Mouse (Mus musculus) adrenal gland, postnatal 10 days (tissue): Measurements from ENCODE around the gene Zfp36l2. TPM values are rescaled to one million over a fixed set of nuclear protein-coding genes. Genes with fewer than 3 reads are reported as not detected.

Experiments
- DNase-seq: peaks from one replicate; pipeline ENCODE4 v3.0.0; 2021; ENCODE audit warnings: mixed read lengths
- total RNA-seq, 2 experiments: library from RNA; stranded (reverse); gene quantifications; 2 replicates each; pipeline ENCODE4 v1.2.3; 2021

The Zfp36l2 gene
- total RNA-seq, 2 experiments from 2014 or later, result 67.0 to 122 TPM

DNA sequence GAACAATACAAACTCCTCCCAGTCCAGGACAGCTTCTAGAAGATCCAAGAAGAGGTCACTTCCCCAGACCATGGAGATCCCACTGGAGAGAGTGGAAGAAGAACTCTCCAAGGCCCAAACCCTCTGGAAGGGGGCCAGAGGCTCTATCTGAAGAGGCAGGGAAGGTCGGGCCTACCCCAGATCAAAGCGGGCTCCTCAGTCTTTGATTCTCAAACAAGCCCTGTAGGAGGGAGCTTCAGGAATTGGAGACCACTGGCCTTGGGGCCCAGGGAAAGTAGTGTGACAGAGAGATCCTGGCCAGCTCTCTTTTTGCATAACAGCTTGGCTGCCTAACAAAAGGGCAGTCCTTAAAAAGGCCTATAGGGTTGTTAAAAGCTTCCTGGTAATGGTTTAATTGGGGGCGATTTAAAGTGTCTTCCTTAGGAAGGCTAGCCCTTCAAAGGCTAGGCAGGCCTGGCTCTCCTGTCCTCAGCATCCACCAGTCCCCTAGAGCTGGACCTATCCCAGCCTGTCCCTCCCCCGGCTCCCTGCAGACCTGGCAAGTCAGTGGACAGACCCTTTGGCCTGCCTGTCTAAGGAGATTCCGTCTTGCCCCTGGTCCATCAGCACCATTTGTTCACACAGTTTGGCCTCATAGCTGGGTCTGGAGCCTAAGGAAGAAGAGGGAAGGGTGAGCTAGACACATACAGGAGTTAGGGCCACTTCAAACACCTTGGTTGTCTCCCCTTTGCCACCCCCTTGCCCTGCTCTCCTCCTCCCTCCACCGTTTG, 35.4 kb downstream of the Zfp36l2 start:
- peak; percentile 57 for DNase-seq

DNA sequence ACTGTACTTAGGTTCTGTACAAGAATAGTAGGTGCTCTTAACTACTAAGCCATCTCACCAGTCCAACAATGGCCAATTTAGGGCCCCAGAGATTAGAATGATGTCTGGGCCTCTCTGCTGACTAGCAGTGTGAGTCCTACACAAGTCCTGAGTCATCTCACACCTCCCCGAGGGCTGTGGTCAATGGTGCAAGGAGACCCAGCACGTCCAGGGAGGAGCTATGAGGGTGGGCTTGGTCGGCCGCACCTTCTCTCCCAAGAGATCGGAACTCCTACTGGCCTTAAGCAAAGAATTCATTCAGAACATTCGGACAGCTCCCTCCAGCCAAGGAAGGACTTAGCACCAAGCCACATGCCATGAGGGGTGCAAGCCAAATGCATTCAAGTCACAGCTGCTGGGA, 36.4 kb downstream of the Zfp36l2 start:
- no peak for DNase-seq

DNA sequence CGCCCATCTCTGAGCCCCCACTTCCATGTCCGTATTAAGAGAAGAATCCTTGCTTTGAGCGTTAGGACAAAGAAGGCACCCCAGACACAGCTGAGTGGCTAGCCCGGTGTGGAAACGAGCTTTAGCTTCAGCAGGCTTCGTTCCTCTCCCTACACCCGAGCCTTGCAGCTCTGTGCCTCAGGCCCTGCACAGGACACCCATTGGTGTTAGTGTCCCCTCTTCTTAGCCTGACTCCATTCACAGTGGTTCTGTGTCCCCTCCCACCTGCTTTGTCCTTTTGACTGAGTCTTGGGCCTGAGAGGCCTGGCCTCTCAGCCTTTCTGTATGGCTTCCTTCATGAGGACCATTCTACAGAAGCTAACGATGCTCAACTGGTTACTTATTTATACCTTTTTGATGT, 37.5 kb downstream of the Zfp36l2 start:
- DNase-seq, result no peak

DNA sequence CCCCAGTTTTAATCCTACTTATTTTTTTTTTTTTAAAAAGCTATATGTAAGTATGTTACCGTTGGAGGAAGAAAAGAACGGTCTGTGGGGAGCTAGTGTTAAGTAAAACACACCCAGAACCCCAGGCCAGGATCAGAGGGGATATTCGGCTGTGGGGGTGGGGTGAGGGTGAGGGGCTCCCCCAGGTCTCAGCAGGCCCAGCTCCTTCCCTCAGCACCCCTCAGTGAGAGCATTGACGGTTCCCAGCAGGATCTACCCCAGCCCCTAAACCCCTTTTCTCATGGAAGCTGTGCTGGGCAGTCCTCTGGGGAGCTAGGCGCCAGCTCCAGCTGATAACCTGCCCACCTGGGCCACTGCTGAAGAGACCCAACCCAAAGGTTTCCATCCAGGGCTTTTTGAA, 38.2 kb downstream of the Zfp36l2 start:
- no peak for DNase-seq

DNA sequence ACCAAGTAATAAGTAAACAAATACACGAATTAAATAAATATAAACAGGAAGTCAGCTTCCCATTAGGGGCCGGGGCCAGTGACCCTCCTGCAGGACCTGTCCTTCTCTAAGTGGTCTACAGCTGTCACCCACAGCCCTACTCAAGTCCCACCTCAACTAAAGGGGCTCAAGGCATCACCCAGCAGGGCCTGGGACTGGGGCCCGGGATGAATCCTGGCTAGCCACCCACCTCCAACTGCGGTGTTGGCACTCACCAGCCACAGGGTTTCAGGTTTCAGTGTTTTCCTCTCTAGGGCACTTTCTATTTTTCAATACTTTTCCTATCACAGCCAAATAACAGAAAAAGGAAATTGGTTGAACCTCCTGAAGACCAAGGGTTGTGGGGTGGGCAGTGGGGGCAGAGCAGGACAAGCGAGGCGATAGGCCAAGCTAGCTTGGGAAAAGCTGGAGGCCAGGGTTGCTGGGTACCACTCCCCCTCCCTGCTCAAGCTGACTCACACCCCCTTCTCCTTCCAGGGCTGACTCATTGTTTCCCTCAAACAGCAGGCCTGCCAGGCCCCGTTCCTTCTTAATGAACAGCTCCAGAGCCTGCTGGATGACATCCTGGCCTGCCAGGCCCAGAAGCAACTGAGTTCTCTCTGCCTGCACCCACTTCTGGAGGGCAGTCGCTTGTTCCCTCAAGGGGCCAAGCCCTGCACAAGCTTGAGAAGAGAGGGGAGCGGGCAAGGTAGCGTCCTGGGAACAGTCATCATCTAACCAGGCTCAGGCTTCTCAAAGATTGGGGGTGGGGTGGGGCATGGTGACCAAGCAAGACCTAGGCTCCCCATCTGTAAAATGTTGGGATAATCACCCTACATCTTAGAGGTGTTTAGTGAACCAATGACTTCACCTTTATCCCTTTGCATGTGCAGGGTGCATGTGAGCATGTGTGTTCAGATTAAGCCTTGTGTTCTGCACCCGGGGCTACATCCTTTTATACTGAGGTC, 39.0 kb downstream of the Zfp36l2 start:
- DNase-seq, result peak; percentile 85

DNA sequence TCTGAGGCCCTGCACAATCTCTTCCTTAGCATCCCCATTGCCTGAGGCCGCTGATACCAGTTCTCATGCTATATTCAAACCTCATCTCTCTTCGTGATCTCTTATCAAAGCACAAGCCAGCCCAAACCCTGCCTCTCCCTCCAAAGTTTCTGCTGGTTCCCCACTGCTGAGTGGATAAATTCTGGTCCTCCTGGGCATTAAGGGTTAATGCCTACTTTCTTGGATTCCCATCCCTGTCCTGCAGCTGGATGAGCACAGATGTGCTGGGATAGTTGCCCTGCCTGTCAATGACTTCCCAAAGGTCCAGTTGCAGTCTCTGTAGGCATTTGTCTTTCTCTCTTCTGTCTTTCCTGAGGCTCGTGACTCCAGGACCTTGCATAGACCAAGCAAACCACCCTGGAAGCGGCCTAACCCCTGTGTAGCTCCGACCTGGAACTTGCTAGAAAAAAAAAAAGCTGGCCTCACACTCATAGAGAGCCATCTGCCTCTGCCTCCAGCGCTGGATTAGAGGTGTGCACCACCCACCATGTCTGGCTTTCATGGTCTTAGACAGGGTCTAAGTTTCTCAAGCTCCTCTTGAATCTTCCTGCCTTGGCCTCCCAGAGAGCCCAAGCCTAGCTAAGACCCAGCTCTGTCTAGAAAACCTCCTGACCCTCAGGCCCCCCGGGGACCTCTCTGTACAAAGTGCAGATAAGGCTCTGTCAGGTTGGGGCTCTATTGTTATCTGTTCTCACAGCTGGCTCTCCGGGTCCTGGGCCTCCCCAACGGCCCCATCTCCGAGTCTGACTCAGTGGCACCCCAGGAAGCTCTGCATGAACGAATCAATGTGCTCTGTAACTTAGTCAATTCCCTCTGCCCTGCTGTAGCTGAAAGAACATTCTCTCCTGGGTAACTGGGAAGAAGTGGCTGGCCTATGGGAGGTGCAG, 40.3 kb downstream of the Zfp36l2 start:
- DNase-seq, result no peak

DNA sequence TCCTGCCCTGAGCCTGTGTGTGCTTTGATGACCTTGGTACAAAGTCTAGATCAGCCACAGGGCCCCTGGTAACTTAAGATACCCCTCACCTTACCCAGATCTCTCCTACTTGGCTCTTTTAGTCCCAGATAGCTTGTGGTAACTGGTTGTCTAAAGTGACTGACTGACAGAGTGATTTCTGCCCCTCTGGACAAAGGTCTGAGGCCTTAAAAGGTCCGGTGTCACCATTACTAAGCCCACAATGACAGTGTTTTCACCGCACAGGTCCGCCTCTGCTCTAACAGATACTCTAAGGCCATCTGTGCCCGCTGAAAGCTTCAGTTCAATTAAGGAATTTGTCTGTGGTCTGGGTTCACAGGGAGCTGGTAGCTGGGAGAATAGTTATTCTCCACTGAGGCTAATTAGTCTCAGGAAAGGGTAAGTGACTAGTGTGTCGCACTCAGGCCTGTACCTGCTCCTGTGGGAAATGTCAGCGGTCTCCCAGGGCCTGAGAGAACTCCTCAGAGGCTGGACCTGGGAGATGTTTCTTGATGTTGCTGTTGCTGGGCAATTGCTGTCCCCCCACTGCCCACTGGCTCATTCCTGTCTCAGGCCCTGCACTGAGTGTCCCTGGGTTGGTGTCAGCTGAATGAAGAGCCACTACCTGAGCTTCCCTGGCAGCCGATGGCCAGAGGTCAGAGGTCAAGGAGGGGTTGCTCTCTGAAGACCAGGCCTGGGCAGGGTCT, 41.1 kb downstream of the Zfp36l2 start:
- DNase-seq, result no peak

DNA sequence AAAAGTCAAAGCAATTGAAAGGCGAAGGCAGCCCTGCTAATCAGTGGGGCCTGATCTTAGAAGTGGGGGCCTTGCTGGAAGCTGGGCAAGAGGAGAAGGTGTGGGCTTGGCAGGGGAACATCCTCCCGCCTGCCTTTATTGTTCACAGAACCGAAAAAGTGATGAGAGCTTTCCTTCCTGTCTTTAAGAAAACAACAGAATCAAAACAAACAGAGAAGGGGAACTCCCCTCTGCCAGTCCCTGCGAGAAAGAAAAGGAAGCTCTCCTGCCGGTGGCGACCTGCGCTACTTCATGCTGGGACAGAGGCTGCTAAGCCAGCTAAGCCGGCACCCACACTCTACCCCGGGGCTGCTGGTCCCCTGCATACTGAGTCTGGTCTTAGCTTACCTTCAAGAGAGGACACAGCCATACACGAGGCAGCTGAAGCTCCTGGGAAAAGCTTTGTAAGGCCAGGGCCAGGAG, 41.9 kb downstream of the Zfp36l2 start:
- DNase-seq, result peak; percentile 46

DNA sequence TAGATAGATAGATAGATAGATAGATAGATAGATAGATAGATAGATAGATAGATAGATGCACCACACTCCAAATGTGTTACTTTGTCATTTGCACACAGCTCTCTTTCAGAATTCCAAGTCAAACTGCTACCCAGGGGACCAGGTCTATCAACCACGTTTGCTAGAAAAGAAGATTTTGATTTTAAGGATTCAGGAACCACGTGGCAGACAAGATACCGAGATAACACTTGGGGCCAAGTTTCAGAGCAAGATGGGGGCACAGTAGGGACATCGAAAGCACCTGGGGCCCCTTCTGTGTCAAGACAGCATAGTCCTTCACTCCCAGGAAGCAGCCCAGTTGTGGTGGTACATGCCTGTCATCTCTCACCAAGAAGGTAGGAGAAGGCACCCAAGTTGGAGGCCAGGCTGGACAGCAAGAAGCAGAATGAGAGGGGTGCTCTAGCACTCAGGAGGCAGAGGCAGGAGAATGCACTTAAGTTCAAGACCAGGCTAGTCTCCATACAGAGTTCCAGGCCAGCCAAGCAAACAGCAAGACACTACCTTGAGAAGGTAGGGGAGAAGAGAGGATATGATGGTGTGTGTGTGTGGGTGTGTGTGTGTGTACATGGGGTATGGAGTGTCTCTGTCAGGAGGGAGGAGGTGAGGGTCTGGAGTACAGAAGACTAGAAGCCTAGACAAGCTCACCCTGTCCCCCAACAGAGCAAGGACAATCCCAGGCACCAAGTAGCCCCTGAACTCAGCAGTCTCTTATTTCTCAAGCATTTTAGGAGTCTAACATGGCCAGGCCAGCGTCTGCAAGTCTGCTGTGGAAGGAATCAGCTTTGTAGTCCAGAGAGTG, 42.8 kb downstream of the Zfp36l2 start:
- DNase-seq, result no peak

DNA sequence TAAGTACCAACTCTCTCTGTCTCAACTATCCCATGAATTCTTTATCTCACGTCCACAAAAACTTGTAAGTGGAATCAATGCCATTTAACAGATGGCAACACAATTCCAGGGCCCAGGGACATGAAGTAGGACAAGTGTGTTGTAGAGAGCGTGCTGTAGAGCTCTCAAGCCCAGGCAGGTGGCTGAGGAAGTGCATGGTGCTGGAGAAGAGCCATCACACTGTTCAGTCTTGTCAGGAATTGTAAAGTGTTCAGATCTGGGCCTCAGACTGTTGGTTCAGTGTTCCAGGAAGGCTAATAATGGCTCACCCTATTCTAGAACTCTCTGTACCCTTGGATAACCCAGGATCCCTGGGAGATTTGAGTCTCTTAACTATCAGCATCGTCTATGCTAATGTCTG, 43.6 kb downstream of the Zfp36l2 start:
- DNase-seq, result no peak

DNA sequence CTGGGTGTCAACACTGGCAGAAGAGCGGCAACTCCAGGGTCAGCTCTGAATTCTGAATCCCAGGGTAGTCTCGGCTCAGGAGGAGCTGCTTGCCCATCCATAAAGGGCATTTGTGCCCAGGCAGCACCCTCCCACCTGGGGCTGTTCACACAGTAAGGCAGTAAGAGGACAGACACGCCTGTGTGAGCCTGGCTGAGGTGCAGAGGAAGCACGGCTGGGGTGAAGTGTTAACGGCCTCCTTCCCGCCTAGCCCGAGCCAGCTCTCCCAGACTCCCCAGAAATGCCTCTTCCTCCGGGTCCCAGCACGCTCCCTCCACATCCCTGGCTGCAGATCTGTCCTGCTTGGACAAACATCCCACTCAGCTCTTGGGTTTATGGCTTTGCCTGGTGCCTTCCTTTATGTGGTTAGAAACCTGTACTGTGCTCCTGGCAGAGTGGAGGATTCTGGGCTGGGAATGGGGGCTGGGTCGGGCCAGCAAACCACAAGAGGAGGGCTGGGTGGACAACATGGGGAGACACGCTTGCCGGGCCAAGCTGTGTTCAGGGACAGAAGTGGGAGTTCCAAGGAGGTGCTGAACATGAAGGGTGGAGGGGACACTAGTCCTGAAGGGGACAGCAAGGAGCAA, 44.4 kb downstream of the Zfp36l2 start:
- no peak for DNase-seq

DNA sequence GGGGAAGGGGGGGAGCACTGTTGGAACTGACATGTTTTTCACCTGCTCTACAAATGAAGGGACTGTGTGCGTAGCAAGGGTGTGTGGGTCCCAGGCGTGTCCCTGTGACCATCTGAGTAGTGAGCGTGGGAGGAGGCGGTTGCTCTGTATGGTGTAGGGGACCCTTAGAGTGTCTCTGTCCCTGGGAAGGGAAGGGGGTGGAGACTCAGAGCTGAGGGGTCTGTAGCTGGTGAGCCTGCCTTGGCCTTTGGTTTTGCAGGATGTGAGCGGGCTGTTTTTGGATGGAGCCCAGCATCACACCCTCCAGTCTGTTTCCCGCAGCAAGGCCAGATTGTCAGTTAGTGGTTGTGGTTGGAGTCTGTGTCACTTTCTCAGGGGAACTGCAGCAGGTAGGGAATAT, 46.1 kb downstream of the Zfp36l2 start:
- no peak for DNase-seq

DNA sequence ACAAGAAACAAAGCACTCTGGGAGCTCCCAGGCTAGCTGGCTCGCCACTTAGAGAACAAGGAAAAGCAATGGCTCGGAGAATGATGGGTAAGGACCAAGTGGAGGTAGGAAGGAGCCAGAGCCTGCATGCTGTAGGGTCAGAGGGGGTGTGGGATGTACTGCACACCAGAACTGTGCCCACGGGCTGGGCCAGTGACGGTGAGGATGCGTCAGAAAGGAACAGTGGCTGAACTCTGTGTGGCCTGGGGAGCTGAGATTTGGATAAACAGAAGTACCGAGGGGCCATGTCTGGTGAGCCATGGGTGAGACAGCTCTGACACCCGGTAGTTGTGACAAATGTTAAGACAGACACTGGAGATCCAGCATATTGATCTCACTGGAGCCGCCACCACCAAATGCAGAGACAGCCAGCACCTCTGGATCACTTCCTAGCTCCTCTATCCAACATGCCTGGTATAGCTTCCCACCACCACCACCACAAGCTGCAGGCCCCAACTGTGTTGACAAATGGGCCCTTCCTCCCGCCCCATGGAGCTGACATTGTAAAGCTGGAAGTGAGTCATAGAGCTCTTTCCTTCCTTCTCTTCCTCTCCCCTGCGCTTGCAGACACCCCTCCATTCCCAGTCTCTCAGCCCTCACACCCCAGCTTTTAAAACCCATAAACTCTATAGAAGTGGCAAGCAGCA, 46.8 kb downstream of the Zfp36l2 start:
- no peak for DNase-seq

DNA sequence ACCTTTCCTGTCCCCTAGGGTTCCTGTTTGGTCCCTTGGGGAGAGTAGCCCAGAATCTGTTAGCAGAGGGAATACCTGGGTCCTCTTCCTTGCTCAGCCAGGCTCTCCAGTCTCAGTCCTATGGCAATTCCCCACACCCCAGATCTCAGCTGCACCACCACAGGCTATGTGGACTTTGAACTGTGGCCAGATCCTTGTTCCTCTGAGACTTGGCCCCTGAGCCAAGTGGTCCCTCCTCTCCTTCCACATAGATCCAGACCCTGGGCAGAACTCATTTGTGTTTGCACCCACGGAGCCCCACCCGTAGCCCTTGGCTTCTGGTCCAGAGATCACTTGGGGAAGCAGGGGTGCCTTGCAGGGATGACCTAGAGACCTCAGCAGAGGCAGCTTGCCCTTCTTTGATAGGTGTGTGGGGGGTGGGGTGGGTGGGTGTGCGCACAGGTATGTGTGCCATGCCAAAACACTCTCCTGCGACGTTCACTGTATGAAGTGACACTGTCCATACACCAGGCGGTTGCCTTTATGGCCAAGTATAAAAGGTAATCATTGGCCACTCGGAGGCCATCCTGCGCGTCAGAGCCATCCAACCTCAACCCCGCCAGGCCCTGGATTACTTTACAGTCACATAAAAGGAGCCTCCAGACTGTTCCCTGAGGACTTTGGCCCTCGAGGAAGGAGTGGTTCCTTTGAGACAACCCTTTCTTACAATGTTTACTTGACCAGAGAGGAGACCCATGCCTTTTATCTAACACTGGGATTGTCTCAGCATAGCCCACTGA, 50.2 kb downstream of the Zfp36l2 start:
- no peak for DNase-seq

DNA sequence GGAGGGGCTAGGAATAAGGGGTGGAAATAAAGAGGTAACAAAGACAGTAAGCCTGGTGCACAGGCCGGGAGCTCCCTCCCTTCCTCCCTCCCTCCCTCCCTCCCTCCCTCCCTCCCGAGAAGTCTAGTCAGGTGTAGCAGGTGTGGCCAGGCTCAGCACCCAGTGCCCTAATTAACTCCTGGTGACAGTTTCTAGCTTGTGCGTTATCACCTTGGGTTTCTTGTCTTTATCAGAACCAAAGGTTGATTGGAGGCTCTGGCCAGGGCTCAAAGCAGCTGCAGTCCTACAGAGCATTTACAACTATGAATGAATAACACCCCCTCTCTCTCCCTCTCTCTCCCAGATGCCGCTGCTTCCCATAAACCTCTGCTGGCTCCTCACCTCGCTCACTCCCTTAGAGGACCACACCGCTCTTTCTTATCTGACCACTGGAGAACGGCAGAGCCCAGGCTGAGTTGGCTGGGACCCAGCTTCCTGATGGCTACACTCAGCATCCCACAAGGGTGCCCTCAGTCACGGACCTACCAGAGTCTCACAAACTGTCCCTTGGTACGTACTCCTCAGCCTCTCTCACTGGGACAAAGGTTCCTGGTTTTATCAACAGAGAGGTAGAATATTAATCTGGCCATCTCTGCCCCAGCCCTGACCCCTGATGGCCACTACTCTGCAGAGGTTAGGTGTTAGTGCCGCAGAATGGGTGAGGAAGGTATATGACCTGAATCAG, 50.9 kb downstream of the Zfp36l2 start:
- DNase-seq, result no peak

DNA sequence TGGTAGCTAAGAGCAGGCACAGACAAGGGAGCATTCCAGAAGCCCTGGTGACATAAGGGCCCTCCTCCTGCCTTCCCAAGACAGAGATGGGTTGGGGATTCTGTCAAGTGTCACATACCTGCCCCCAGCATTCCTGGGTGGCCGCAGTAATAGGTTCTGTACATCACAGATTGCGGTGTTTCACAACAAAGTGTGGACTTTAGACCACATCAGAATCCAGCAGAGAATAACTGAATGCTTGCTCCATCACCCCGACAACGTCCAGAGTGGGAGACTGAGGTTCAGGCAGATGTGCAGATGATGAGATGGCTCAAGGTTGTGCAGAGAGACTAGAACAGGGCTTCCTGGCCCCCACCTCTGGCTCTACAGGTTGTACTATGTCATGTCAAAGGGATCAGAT, 51.5 kb downstream of the Zfp36l2 start:
- no peak for DNase-seq

DNA sequence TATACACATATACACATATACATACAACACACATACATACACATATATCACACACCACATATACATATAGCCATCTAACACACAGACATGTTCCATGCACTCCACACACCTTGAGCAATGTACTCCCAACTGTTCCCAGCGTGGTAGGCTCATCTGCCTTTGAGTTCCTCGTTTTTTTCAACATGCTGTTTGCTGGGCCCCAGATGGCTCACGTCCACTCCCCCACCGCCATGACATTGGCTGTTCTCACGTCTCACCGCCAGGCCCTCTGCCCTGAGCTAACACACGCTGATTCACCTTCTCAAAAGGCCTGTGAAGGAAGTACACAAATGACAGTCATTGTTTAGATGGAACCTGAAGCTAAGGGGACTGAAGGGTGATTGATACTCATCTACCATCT, 52.5 kb downstream of the Zfp36l2 start:
- DNase-seq, result no peak
